Mouse (Mus musculus) telencephalon, adult 2 months (tissue): ENCODE data around the gene Krt78.

ENCODE experiments used
- DNase-seq: peaks from one replicate; pipeline ENCODE4 v3.0.0-alpha.2; 2011; ENCODE audit warnings: low read depth, low spot score

Gene Krt78

GRCm38 (mm10) chr15:101973414-101974077 is 19.5 kb upstream of the Krt78 start:
- DNase-seq = peak; percentile 59

- no peak for DNase-seq
These were observed 16.4 kb upstream of the Krt78 start for GRCm38 (mm10) chr15:101970536-101970935.

GRCm38 (mm10) chr15:101966808-101967207 is 12.7 kb upstream of the Krt78 start:
- no peak for DNase-seq

GRCm38 (mm10) chr15:101958891-101959290 is 4.8 kb upstream of the Krt78 start:
- DNase-seq = no peak

GRCm38 (mm10) chr15:101952733-101953474 is 1.2 kb downstream of the Krt78 start:
- no peak for DNase-seq

GRCm38 (mm10) chr15:101945430-101945829 is 8.7 kb downstream of the Krt78 start:
- DNase-seq = no peak

GRCm38 (mm10) chr15:101941948-101942347 is 12.1 kb downstream of the Krt78 start:
- no peak for DNase-seq

GRCm38 (mm10) chr15:101940274-101940829 is 13.7 kb downstream of the Krt78 start, which contains the start of gene Krt79:
Krt79 (minus strand) TSS chr15:101940324.
- DNase-seq = no peak

GRCm38 (mm10) chr15:101938600-101939308 is 15.3 kb downstream of the Krt78 start:
- no peak for DNase-seq

GRCm38 (mm10) chr15:101933024-101933423 is 21.1 kb downstream of the Krt78 start:
- DNase-seq = no peak

- DNase-seq = no peak
These were observed 24.4 kb downstream of the Krt78 start for GRCm38 (mm10) chr15:101929666-101930065.

GRCm38 (mm10) chr15:101929087-101929486 is 25.0 kb downstream of the Krt78 start:
- DNase-seq = no peak

- DNase-seq = no peak
These were observed 26.6 kb downstream of the Krt78 start for GRCm38 (mm10) chr15:101927340-101928080.

GRCm38 (mm10) chr15:101925041-101925440 is 29.0 kb downstream of the Krt78 start:
- DNase-seq = no peak

GRCm38 (mm10) chr15:101924635-101925034 is 29.5 kb downstream of the Krt78 start, which contains the start of gene Krt4:
Krt4 (minus strand) TSS chr15:101924735.
- DNase-seq = no peak

- no peak for DNase-seq
These were observed 31.8 kb downstream of the Krt78 start for GRCm38 (mm10) chr15:101922296-101922695.

GRCm38 (mm10) chr15:101916072-101916471 is 38.0 kb downstream of the Krt78 start:
- DNase-seq = no peak

- DNase-seq = no peak
These were observed 49.2 kb downstream of the Krt78 start for GRCm38 (mm10) chr15:101904849-101905248.

GRCm38 (mm10) chr15:101902171-101903149 is 51.6 kb downstream of the Krt78 start:
- no peak for DNase-seq
